Mouse (Mus musculus): Measurements from ENCODE around the gene Mast4.

The Mast4 gene

GRCm38 (mm10) chr13:103121796-103122792 is 212.2 kb downstream of the Mast4 start:
- DNase-seq (ENCODE audit: inconsistent ontology term): no peak

GRCm38 (mm10) chr13:103120669-103121131 is 213.6 kb downstream of the Mast4 start:
- peak; percentile 66 for DNase-seq (ENCODE audit: inconsistent ontology term)

- no peak for DNase-seq (ENCODE audit: inconsistent ontology term)
Measured at GRCm38 (mm10) chr13:103119728-103120127, 214.6 kb downstream of the Mast4 start.

- DNase-seq (ENCODE audit: inconsistent ontology term): peak; percentile 24
Measured at GRCm38 (mm10) chr13:103115116-103115515, 219.2 kb downstream of the Mast4 start.

GRCm38 (mm10) chr13:103114274-103114673 is 220.0 kb downstream of the Mast4 start:
- peak; percentile 96 for DNase-seq (ENCODE audit: inconsistent ontology term)

GRCm38 (mm10) chr13:103109872-103110271 is 224.4 kb downstream of the Mast4 start:
- peak; percentile 82 for DNase-seq (ENCODE audit: inconsistent ontology term)

GRCm38 (mm10) chr13:103107362-103107761 is 226.9 kb downstream of the Mast4 start:
- DNase-seq (ENCODE audit: inconsistent ontology term): no peak

GRCm38 (mm10) chr13:103102598-103102997 is 231.7 kb downstream of the Mast4 start:
- peak; percentile 67 for DNase-seq (ENCODE audit: inconsistent ontology term)

- peak; percentile 70 for DNase-seq (ENCODE audit: inconsistent ontology term)
Measured at GRCm38 (mm10) chr13:103096346-103097150, 237.7 kb downstream of the Mast4 start.

GRCm38 (mm10) chr13:103095491-103095890 is 238.8 kb downstream of the Mast4 start:
- DNase-seq (ENCODE audit: inconsistent ontology term): no peak

GRCm38 (mm10) chr13:103094595-103094994 is 239.7 kb downstream of the Mast4 start:
- DNase-seq (ENCODE audit: inconsistent ontology term): no peak

- no peak for DNase-seq (ENCODE audit: inconsistent ontology term)
Measured at GRCm38 (mm10) chr13:103093713-103094112, 240.6 kb downstream of the Mast4 start.

GRCm38 (mm10) chr13:103085540-103086121 is 248.7 kb downstream of the Mast4 start:
- no peak for DNase-seq (ENCODE audit: inconsistent ontology term)

GRCm38 (mm10) chr13:103082891-103083290 is 251.4 kb downstream of the Mast4 start:
- DNase-seq (ENCODE audit: inconsistent ontology term): no peak

- DNase-seq (ENCODE audit: inconsistent ontology term): no peak
Measured at GRCm38 (mm10) chr13:103079806-103080205, 254.5 kb downstream of the Mast4 start.

- DNase-seq (ENCODE audit: inconsistent ontology term): no peak
Measured at GRCm38 (mm10) chr13:103078815-103079214, 255.5 kb downstream of the Mast4 start.

- no peak for DNase-seq (ENCODE audit: inconsistent ontology term)
Measured at GRCm38 (mm10) chr13:103073461-103073860, 260.8 kb downstream of the Mast4 start.

- DNase-seq (ENCODE audit: inconsistent ontology term): no peak
Measured at GRCm38 (mm10) chr13:103071783-103072182, 262.5 kb downstream of the Mast4 start.

GRCm38 (mm10) chr13:103067581-103068166 is 266.6 kb downstream of the Mast4 start:
- DNase-seq (ENCODE audit: inconsistent ontology term): no peak

GRCm38 (mm10) chr13:103065437-103065836 is 268.9 kb downstream of the Mast4 start:
- DNase-seq (ENCODE audit: inconsistent ontology term): no peak

- DNase-seq (ENCODE audit: inconsistent ontology term): no peak
Measured at GRCm38 (mm10) chr13:103061680-103062079, 272.6 kb downstream of the Mast4 start.
